Mouse (Mus musculus) embryo, embryonic 11.5 days (tissue): ENCODE data around the gene R3hdml.

Experiments used
- DNase-seq: peaks from one replicate; pipeline ENCODE4 v3.0.0-alpha.2; 2012; ENCODE audit warnings: low read depth, low spot score

R3hdml gene

GRCm38 (mm10) chr2:163538410-163538809 is 46.3 kb downstream of the R3hdml start:
- DNase-seq, result no peak

DNA sequence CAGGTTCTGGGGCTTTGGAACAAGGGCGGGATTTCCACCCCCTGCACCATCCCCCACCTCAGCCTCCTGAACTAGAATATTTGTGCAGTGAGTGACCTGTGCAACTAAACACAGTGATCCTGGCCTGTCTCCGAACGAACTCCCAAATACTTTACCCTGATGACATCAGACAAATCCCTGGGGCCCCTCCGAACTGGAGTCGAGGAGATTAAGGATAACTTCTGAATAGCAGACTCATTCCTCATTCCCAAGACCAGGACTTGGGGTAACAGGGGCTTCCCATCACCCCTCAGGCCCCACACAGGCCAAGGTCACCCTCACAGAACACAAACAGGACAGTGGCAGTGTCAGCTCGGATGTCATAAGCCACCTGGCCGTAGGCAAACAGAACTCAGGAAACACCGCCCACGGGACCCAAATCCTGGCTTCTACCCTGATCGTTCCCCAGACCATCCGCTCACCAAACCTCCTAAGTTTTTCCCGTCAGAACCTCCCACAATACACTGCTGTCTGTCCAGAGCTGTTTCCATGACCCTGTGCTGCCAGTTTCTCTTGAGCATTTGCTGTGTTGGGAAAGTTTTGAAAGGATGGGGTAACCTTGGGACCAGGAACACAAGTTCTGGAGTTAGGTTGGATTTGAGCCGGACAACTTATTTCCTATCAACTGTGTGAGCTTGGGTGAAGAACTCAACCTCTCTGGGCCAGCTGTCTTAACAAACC is 47.4 kb downstream of the R3hdml start:
- DNase-seq, result no peak

DNA sequence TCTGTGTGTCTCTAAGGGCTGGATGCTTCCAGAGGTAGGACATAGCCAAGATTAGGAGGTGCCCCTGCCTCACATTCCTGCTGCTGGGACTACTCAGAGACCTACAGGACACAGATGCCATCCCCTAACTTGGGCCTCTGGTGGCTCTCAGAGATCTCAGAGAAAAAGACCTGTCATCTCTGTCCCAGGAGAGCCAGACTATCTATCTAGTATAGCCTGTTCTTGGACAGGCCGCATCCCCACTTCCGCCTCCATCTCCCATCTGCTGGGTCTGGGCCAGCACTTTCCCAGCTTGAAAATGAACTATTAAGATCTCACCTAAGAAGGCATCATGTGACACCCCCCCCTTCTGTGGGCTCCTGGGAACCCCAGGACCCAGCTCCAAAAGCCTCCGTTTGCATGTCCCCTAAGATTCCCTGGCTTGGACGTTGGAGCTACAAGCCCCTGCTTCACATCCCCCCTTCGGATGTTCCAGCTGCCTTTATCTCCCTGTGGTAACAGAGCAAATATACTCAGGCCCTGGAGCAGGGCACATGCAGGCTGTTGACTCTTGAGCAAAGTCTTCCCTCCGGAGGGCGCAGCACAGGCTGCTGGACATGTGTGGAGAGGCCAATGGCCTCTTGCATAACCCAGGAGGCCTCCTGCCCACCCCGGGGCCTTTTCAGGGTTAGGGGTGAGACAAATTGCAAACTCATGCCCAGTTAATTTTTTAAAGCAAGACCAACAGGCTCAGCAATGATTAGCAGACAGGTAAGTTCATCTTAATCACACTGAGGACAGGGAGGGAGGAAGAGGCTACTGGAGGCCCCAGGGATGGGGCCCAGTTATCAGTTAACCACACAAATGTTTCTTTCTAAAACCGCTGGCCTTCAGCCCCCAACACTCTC is 48.4 kb downstream of the R3hdml start:
- DNase-seq, result no peak

GRCm38 (mm10) chr2:163541568-163542182 is 49.6 kb downstream of the R3hdml start:
- DNase-seq, result no peak

GRCm38 (mm10) chr2:163542674-163543073 is 50.6 kb downstream of the R3hdml start:
- no peak for DNase-seq

- no peak for DNase-seq
Observed at GRCm38 (mm10) chr2:163546623-163547318, 54.7 kb downstream of the R3hdml start.

GRCm38 (mm10) chr2:163548822-163549221 is 56.7 kb downstream of the R3hdml start:
- DNase-seq, result no peak

- DNase-seq, result no peak
Observed at GRCm38 (mm10) chr2:163549786-163550185, 57.7 kb downstream of the R3hdml start.
